Mouse (Mus musculus): ENCODE data around the gene Ggt1.

GRCm38 (mm10) chr10:75634610-75635009, 73.2 kb downstream of the Ggt1 start:
- TF ChIP-seq CTCF (IDR thresholded peaks at IDR 0.05; ENCODE audit: insufficient read depth, low read length) (no peak), POLR2A (IDR thresholded peaks at IDR 0.05; ENCODE audit: borderline replicate concordance, extremely low read depth, low read depth, low read length) (no peak)
